In the genomic region with DNA sequence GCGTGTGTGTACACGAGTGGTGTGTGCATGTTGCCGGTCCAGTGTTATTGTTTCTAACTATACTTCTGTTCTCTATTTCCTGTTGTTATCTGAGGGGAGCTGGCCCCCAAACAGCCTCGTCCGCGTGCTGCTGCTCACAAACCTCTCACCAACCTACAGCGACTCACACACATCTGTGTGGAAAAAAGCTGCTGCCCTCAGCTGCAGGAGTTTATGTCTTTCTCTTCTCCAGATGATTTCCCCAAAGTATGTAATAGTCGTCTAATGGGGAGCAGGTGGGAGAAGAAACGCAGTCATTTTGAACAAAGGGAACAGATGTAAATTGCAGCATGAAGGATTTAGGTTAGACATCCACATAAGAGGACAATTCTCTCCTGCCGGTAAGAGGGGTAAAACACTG, we compare ENCODE assay signal across 17 mouse cellular contexts. TPM values are rescaled to one million over a fixed set of nuclear protein-coding genes. Genes with fewer than 3 reads are reported as not detected.
A peak's percentile ranks its signal among the peaks of the same experiment; 100 is the strongest.
DNase-seq lines count a peak whose midpoint lies in the region; ATAC-seq and TF ChIP-seq lines count a peak whose summit lies in the region.
"Had no signal": no experiment of that assay in that cellular context is flagged by ENCODE, and none has a peak within 500 bp of the region (broad histone marks: within the 10 kb centered on the region; RNA-seq: fewer than 3 reads in every experiment).

No protein-coding gene starts in this region.

- H3K36me3 ChIP-seq in heart, adult 2 months (ENCODE audit: control insufficient read depth, insufficient read depth, low read length) = no peaks in the 10 kb centered on the region
- H3K36me3 ChIP-seq in lung, embryonic 16.5 days (ENCODE audit: control insufficient read depth, insufficient read depth, low read length) = no peaks in the 10 kb centered on the region
- H3K36me3 ChIP-seq in embryonic facial prominence, embryonic 15.5 days = no peaks in the 10 kb centered on the region
- H3K36me3 ChIP-seq: forebrain, embryonic 12.5 days; heart, embryonic 15.5 days; stomach, embryonic 15.5 days had no signal

- no peaks in the 10 kb centered on the region for H3K79me2 ChIP-seq in heart, adult 2 months (replicated peaks; ENCODE audit: control insufficient read depth, insufficient read depth, low read length)

- no peak for TF ChIP-seq CTCF in heart, adult 2 months (IDR thresholded peaks at IDR 0.05)

- no peaks in the 10 kb centered on the region for H3K4me1 ChIP-seq in heart, adult 2 months (ENCODE audit: control insufficient read depth, insufficient read depth, low read length)
- peaks cover 7% of the 10 kb centered on the region; the same call in 1 of the 2 replicates for H3K4me1 ChIP-seq in lung, embryonic 16.5 days (replicated peaks; ENCODE audit: control insufficient read depth, insufficient read depth, low read length)
- H3K4me1 ChIP-seq in embryonic facial prominence, embryonic 15.5 days = peaks cover 28% of the 10 kb centered on the region

- intact Hi-C loops in heart, adult 2 months (cut with DNase I) = no loop called here

- TF ChIP-seq EP300 in heart, adult 2 months (IDR thresholded peaks at IDR 0.05; ENCODE audit: insufficient read depth, low read depth, low read length) = no peak

- no peak for TF ChIP-seq POLR2A in heart, adult 2 months (IDR thresholded peaks at IDR 0.05; ENCODE audit: insufficient read depth, low read depth, low read length)

- peak; percentile 31 for DNase-seq in heart, adult 11 months
- DNase-seq in heart, adult 2 months = no peak
- DNase-seq in lung, postnatal 36 days = no peak
- DNase-seq in mesoderm, embryonic 11.5 days (ENCODE audit: low read depth, low spot score) = peak; percentile 62
- no peak for DNase-seq in thymus, postnatal 14 days
- DNase-seq: cerebellum, postnatal 10 days; gastrocnemius, postnatal 36 days; right cerebral cortex, postnatal 14 days had no signal

- 30% methylated on average over 10 of the region's 10 CpGs for WGBS in heart, adult 2 months
- WGBS in lung, embryonic 16.5 days = 44% methylated on average over 10 of the region's 10 CpGs
- 14% methylated on average over 10 of the region's 10 CpGs for WGBS in embryonic facial prominence, embryonic 15.5 days

- ATAC-seq in lung, embryonic 16.5 days (ENCODE audit: low read depth) = no peak
- ATAC-seq in embryonic facial prominence, embryonic 15.5 days (ENCODE audit: insufficient number of reproducible peaks, low FRiP score, low TSS enrichment, low read depth) = no peak
- ATAC-seq: intestine, postnatal 0 days had no signal

- peaks cover 4% of the 10 kb centered on the region; the same call in 1 of the 2 replicates for H3K27me3 ChIP-seq in heart, adult 2 months (ENCODE audit: control insufficient read depth, insufficient read depth, low read length)
- no peaks in the 10 kb centered on the region for H3K27me3 ChIP-seq in lung, embryonic 16.5 days (ENCODE audit: control insufficient read depth, insufficient read depth, low read depth, low read length)
- no peaks in the 10 kb centered on the region for H3K27me3 ChIP-seq in embryonic facial prominence, embryonic 15.5 days
- H3K27me3 ChIP-seq: CH12.LX; heart, embryonic 15.5 days; stomach, embryonic 15.5 days had no signal

- no peak overlapping the region for H3K4me3 ChIP-seq in heart, adult 2 months
- no peak overlapping the region for H3K4me3 ChIP-seq in lung, embryonic 16.5 days (ENCODE audit: low read length)
- 0 out of 2 replicates have a peak overlapping the region, but pooled peaks have one; percentile 4 for H3K4me3 ChIP-seq in embryonic facial prominence, embryonic 15.5 days (replicated peaks)
- H3K4me3 ChIP-seq: forebrain, embryonic 12.5 days; heart, embryonic 15.5 days; stomach, embryonic 15.5 days had no signal

- peak overlapping the region; percentile 5; the same call in 1 of the 2 replicates for H3K4me2 ChIP-seq in lung, embryonic 16.5 days (ENCODE audit: low read depth, low read length)
- H3K4me2 ChIP-seq in embryonic facial prominence, embryonic 15.5 days (replicated peaks) = peak overlapping the region; percentile 34
- H3K4me2 ChIP-seq: forebrain, embryonic 12.5 days; heart, embryonic 15.5 days; hindbrain, embryonic 14.5 days; stomach, embryonic 15.5 days had no signal

- no peak overlapping the region for H3K27ac ChIP-seq in heart, adult 2 months
- H3K27ac ChIP-seq in lung, embryonic 16.5 days (ENCODE audit: low read length) = no peak overlapping the region
- H3K27ac ChIP-seq in embryonic facial prominence, embryonic 15.5 days (replicated peaks) = no peak overlapping the region
- H3K27ac ChIP-seq: forebrain, embryonic 12.5 days; heart, embryonic 15.5 days; hindbrain, embryonic 14.5 days; kidney, postnatal 0 days; stomach, embryonic 15.5 days had no signal

- H3K9ac ChIP-seq in heart, adult 2 months (ENCODE audit: low read depth, low read length) = no peak overlapping the region
- H3K9ac ChIP-seq in lung, embryonic 16.5 days (ENCODE audit: low read length) = no peak overlapping the region
- no peak overlapping the region for H3K9ac ChIP-seq in embryonic facial prominence, embryonic 15.5 days
- H3K9ac ChIP-seq: forebrain, embryonic 12.5 days; heart, embryonic 15.5 days; hindbrain, embryonic 14.5 days; stomach, embryonic 15.5 days had no signal

- H3K9me3 ChIP-seq in lung, embryonic 16.5 days (ENCODE audit: control insufficient read depth, low read length) = no peaks in the 10 kb centered on the region
- H3K9me3 ChIP-seq in embryonic facial prominence, embryonic 15.5 days (replicated peaks) = no peaks in the 10 kb centered on the region
- H3K9me3 ChIP-seq: forebrain, embryonic 12.5 days; heart, embryonic 15.5 days; stomach, embryonic 15.5 days had no signal

RNA-seq across cellular contexts. Expression of gene Zfhx3, which starts 55.1 kb away (rescaled TPM):
- total RNA-seq in heart, adult 2 months (2021) = 1 to 10 TPM; 6.9 to 8.3 TPM
- polyA plus RNA-seq in heart, adult 2 months (2012; rRNA removed) = 1.8 TPM in 2 replicates
- polyA plus RNA-seq in lung, embryonic 16.5 days (2015; fragmentation: Nextera tagmentation; extraction: Ambion mirVana) = 11.9 and 12.7 TPM in 2 replicates
- 11.8 and 13.9 TPM in 2 replicates for polyA plus RNA-seq in embryonic facial prominence, embryonic 15.5 days (2015; fragmentation: Nextera tagmentation; extraction: Ambion mirVana)

Comparison
In these comparisons a context has a peak if more than half of its experiments do, and no peak if none do; other contexts are left out.
1. DNase-seq: peak in heart, adult 11 months (single experiment) and mesoderm, embryonic 11.5 days (single experiment); none in heart, adult 2 months (0 of 2), lung, postnatal 36 days (single experiment) and thymus, postnatal 14 days (single experiment).